Comparison of ENCODE assay signal across 13 mouse cellular contexts in genomic region chr8:100939533-100939932, GRCm38 (mm10).
DNase-seq lines count a peak whose midpoint lies in the region; ATAC-seq and TF ChIP-seq lines count a peak whose summit lies in the region.
"Had no signal": no experiment of that assay in that cellular context is flagged by ENCODE, and none has a peak within 500 bp of the region (broad histone marks: within the 10 kb centered on the region; RNA-seq: fewer than 3 reads in every experiment).

No protein-coding gene starts in this region.

- DNase-seq in neural tube, embryonic 10.5 days (ENCODE audit: extremely low spot score, low spot score), result peak; percentile 16
- peak; percentile 41 for DNase-seq in mesoderm, embryonic 11.5 days (ENCODE audit: low read depth, low spot score)
- DNase-seq in kidney, adult 2 months, result no peak
- no peak for DNase-seq in cerebellum, adult 2 months
- DNase-seq in testis, postnatal 10 days (ENCODE audit: low spot score), result no peak
- no peak for DNase-seq in left cerebral cortex, adult 2 months (ENCODE audit: extremely low spot score in 1 of 2, low spot score in 2 of 2)
- DNase-seq: cerebellum, adult 8-10 months; layer of hippocampus, postnatal 36 days; lung, adult 18-20 months; spleen, adult 18-20 months had no signal

- TF ChIP-seq CTCF in kidney, adult 2 months (conservative IDR thresholded peaks at IDR 0.05; ENCODE audit: insufficient read depth, insufficient read length, low read depth, low read length), result no peak
- TF ChIP-seq CTCF in cerebellum, adult 2 months (IDR thresholded peaks at IDR 0.05; ENCODE audit: borderline replicate concordance, insufficient read depth, low read depth, low read length), result no peak
- no peak for TF ChIP-seq CTCF in left cerebral cortex, adult 2 months (IDR thresholded peaks at IDR 0.05)

- WGBS in neural tube, embryonic 15.5 days, result 16% methylated on average over 4 of the region's 4 CpGs
- 6% methylated on average over 4 of the region's 4 CpGs for WGBS in forebrain, embryonic 12.5 days
- WGBS in kidney, adult 2 months, result 45% methylated on average over 4 of the region's 4 CpGs
- WGBS in cerebellum, adult 2 months, result 41% methylated on average over 4 of the region's 4 CpGs

- no peak for TF ChIP-seq POLR2A in kidney, adult 2 months (IDR thresholded peaks at IDR 0.05; ENCODE audit: low read depth, low read length)
- TF ChIP-seq POLR2A in cerebellum, adult 2 months (IDR thresholded peaks at IDR 0.05; ENCODE audit: borderline replicate concordance, insufficient read depth, low read length), result no peak

- no peak overlapping the region for H3K9ac ChIP-seq in neural tube, embryonic 15.5 days (replicated peaks)
- no peak overlapping the region for H3K9ac ChIP-seq in forebrain, embryonic 12.5 days
- H3K9ac ChIP-seq: heart, embryonic 12.5 days had no signal

- H3K27me3 ChIP-seq in neural tube, embryonic 15.5 days (replicated peaks), result no peaks in the 10 kb centered on the region
- no peaks in the 10 kb centered on the region for H3K27me3 ChIP-seq in forebrain, embryonic 12.5 days
- no peaks in the 10 kb centered on the region for H3K27me3 ChIP-seq in kidney, adult 2 months (replicated peaks; ENCODE audit: control insufficient read depth, insufficient read depth, low read length)
- no peaks in the 10 kb centered on the region for H3K27me3 ChIP-seq in cerebellum, adult 2 months (ENCODE audit: control insufficient read depth, insufficient read depth, low read length)
- H3K27me3 ChIP-seq: heart, embryonic 12.5 days had no signal

- intact Hi-C loops in left cerebral cortex, adult 2 months (cut with DNase I), result no loop called here

- no peak overlapping the region for H3K27ac ChIP-seq in neural tube, embryonic 15.5 days (replicated peaks)
- 0 out of 2 replicates have a peak overlapping the region, but pooled peaks have one; percentile 31 for H3K27ac ChIP-seq in forebrain, embryonic 12.5 days
- no peak overlapping the region for H3K27ac ChIP-seq in kidney, adult 2 months (ENCODE audit: insufficient read depth, low read depth, low read length)
- H3K27ac ChIP-seq in cerebellum, adult 2 months (ENCODE audit: insufficient read depth, low read length), result no peak overlapping the region
- no peak overlapping the region for H3K27ac ChIP-seq in left cerebral cortex, adult 2 months

- no peaks in the 10 kb centered on the region for H3K9me3 ChIP-seq in neural tube, embryonic 15.5 days (replicated peaks)
- H3K9me3 ChIP-seq in forebrain, embryonic 12.5 days, result no peaks in the 10 kb centered on the region
- H3K9me3 ChIP-seq: heart, embryonic 12.5 days had no signal

- peaks cover 5% of the 10 kb centered on the region for H3K4me1 ChIP-seq in neural tube, embryonic 15.5 days
- peaks cover 7% of the 10 kb centered on the region for H3K4me1 ChIP-seq in forebrain, embryonic 12.5 days
- no peaks in the 10 kb centered on the region for H3K4me1 ChIP-seq in kidney, adult 2 months (ENCODE audit: control insufficient read depth, insufficient read depth, low read length)
- H3K4me1 ChIP-seq in cerebellum, adult 2 months (ENCODE audit: control insufficient read depth, insufficient read depth, low read length), result no peaks in the 10 kb centered on the region
- H3K4me1 ChIP-seq: heart, embryonic 12.5 days had no signal

- H3K4me3 ChIP-seq in neural tube, embryonic 15.5 days (replicated peaks), result no peak overlapping the region
- H3K4me3 ChIP-seq in forebrain, embryonic 12.5 days (replicated peaks), result no peak overlapping the region
- no peak overlapping the region for H3K4me3 ChIP-seq in kidney, adult 2 months (ENCODE audit: insufficient read depth, low read depth, low read length)
- H3K4me3 ChIP-seq in cerebellum, adult 2 months (replicated peaks; ENCODE audit: insufficient read depth, low read depth, low read length), result no peak overlapping the region
- H3K4me3 ChIP-seq in left cerebral cortex, adult 2 months, result no peak overlapping the region
- H3K4me3 ChIP-seq: heart, embryonic 12.5 days had no signal

- H3K4me2 ChIP-seq in neural tube, embryonic 15.5 days, result no peak overlapping the region
- no peak overlapping the region for H3K4me2 ChIP-seq in forebrain, embryonic 12.5 days
- H3K4me2 ChIP-seq: heart, embryonic 12.5 days had no signal

- H3K36me3 ChIP-seq in neural tube, embryonic 15.5 days, result no peaks in the 10 kb centered on the region
- no peaks in the 10 kb centered on the region for H3K36me3 ChIP-seq in forebrain, embryonic 12.5 days (replicated peaks)
- H3K36me3 ChIP-seq in kidney, adult 2 months (ENCODE audit: control insufficient read depth, insufficient read depth, low read length), result no peaks in the 10 kb centered on the region
- H3K36me3 ChIP-seq: heart, embryonic 12.5 days had no signal

- no peak for ATAC-seq in neural tube, embryonic 15.5 days (ENCODE audit: low FRiP score)
- peak; percentile 85 for ATAC-seq in forebrain, embryonic 12.5 days (ENCODE audit: low FRiP score)

Comparison
In these comparisons a context has a peak if more than half of its experiments do, and no peak if none do; other contexts are left out.
1. DNase-seq: peak in neural tube, embryonic 10.5 days (single experiment) and mesoderm, embryonic 11.5 days (single experiment); none in kidney, adult 2 months (single experiment), cerebellum, adult 2 months (0 of 2), testis, postnatal 10 days (single experiment) and left cerebral cortex, adult 2 months (0 of 2).